Mouse (Mus musculus) splenic B cell, adult 2 months (primary cell): ENCODE data around the gene Acaa1a.
A peak's percentile ranks its signal among the peaks of the same experiment; 100 is the strongest.

Experiments
- DNase-seq: peaks from one replicate; pipeline ENCODE4 v3.0.0-alpha.2; 2011; ENCODE audit warnings: low read depth, low spot score
- H3K27me3 ChIP-seq: 2 replicates; pipeline ENCODE4 v1.6.1; 2012; ENCODE audit warnings: mild to moderate bottlenecking, low read length, moderate library complexity, mixed read lengths; ENCODE audit not compliant: control insufficient read depth, poor library complexity, insufficient read depth, severe bottlenecking
- H3K36me3 ChIP-seq: 2 replicates; pipeline ENCODE4 v1.6.1; 2012; ENCODE audit warnings: mild to moderate bottlenecking, low read length, moderate library complexity, mixed read lengths; ENCODE audit not compliant: control insufficient read depth, poor library complexity, insufficient read depth, severe bottlenecking

The Acaa1a gene

DNA sequence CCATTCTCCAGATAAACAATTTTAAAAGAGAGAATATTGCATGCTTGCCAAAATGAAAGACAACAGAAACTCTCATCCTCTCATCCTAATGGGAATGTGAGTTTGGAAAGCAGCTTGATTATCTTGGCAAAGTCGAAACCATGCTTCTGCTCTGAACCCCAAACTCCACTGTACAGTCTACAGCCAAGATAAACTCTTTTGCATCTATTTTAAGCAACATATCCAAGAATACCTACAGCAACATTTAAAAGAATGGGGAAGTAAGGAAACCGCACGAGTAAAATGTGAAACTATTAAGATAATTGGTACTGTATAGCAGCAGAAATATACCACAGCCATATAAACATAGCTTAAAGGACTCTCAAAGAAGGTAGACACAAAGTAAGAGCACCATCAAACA is 11.0 kb upstream of the Acaa1a start:
- DNase-seq = no peak
- no peaks in the 10 kb centered on the region for H3K36me3 ChIP-seq
- H3K27me3 ChIP-seq = no peaks in the 10 kb centered on the region

DNA sequence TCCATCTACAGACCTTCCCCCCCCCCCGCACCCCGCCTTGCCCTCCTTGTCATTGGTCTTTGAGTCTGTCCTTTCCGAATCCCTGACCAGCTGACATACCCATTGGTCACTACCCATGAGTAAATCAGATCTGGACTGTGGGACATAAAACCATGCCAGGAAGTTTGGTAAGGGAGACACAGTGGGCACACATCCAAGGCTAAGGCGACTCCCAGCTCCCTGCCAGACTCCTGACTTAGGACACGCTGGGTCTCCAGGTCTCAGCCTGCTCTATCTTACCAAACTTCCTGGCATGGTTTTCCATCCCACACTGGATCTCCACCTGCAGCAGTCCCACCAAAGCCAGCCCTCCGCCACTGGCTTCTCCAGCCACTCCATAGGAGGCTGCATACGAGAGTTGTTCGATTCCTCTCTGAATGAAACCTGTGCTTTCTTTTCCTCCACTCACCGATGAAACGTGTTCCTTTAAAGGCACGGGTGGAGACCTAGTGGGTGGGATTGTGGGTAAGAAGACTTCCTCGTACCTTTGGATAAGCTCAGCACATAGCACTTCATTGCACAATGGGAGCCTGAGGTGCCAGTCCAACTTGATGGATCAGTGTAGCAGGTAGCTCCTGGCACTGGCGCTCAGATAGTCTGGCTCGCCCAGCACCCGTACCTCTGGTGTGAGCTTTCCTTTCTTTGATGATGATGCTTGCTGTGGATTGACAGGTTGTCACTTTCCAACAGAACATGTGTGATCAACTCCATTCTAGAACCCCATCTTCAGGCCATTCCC is 9.1 kb upstream of the Acaa1a start:
- H3K27me3 ChIP-seq = no peaks in the 10 kb centered on the region
- DNase-seq = no peak
- no peaks in the 10 kb centered on the region for H3K36me3 ChIP-seq

DNA sequence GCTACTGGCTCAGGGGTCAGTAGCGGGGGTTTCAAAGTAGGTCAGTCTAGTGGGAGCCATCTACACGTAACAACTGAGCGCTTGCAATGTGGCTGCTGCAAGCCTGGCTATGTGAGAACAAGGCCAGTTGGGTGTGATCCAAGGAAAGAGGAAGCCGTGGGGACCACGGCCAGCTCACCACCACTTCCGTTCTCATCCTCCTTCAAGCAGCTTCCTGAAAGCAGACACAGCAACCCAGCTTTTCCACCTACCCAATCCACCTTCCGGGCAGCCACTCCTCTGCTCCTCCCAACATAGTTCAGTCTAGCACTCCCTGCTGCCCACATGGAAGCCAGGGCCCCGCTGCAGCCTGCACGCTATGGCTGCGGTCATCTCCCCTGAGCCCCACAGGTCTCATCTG is 5.2 kb upstream of the Acaa1a start:
- Histone ChIP-seq H3K27me3 (no peaks in the 10 kb centered on the region), H3K36me3 (no peaks in the 10 kb centered on the region; the same call in none of the 2 replicates)
- DNase-seq = peak; percentile 40

DNA sequence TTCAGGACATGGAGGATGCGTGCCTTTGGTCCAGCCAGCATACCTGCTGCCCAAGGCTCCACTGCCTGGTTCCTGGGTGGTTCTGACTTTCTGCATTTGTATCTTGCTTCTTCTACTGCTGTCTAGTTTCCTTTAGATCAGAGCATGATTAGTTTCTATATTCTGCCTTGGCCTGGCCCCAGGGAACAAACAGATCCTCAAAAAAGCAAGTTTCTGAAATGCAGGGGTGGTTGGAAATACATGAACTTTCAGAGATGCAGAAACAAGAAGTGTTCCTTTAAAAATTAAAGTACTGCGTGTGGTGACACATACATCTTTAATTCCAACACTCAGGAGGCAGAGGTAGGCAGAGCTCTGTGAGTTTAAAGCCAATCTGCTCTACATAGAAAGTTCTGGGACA is 4.6 kb upstream of the Acaa1a start:
- H3K36me3 ChIP-seq = no peaks in the 10 kb centered on the region; the same call in none of the 2 replicates
- DNase-seq = no peak
- no peaks in the 10 kb centered on the region for H3K27me3 ChIP-seq

DNA sequence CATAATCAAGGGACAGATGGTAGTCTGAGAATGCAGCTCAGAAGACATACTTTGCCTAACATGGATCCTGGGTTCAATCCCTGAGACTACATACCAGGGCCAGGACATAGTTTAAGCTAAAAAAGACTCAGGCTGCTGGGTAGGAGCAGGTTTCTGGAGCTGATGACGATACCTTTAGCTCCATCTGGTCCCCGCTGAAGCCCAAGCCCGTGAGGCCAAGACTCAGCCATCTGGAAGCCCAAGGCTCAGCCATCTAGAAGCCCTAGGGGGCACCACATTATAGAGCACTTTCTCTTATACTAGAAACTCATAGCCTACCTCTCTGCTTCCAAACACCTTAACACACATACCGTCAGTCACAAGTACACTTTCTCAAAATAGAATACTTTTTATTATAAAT is 3.9 kb upstream of the Acaa1a start:
- Histone ChIP-seq H3K36me3 (no peaks in the 10 kb centered on the region; the same call in none of the 2 replicates), H3K27me3 (no peaks in the 10 kb centered on the region)
- no peak for DNase-seq

DNA sequence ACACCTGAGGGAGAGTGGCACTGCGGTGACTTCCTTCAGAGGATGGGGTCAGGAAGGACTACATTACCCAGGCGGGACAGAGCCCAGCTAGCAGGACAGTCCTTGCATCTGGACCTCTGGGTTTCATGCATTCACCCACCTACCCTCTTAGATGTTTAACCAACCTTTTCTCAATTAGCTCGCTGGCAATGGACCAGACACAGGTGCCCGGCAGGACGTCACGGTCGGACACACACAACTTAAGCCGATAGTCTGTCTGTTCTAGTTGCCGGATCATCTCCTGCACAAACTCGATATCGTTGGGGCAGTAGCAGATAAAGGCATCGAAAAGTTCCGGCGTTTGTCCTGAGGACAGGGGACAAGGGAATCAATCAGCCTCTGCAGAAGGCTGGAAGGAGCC is 1.6 kb upstream of the Acaa1a start:
- H3K36me3 ChIP-seq = no peaks in the 10 kb centered on the region; the same call in none of the 2 replicates
- DNase-seq = no peak
- no peaks in the 10 kb centered on the region for H3K27me3 ChIP-seq

DNA sequence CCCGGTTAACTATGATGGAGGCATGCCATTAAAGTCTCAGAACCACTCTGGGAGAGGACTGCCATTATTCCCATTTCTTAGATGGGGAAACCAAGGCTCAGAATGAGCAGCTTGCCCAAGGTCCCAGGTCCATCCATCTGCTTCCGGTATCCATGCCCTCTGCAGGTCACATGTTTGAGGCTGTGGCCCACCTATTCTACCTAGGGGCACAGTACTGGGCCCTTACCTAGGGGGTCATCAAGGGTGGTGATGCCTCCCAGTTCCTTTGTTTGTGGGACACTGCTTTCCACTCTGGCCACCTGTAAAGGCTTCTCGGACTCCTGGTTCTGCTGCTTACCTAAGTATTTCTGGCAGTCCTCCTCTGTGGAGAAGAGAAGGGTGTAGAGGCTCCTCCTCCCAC is 1.1 kb upstream of the Acaa1a start:
- no peak for DNase-seq
- H3K36me3 ChIP-seq = no peaks in the 10 kb centered on the region; the same call in none of the 2 replicates
- no peaks in the 10 kb centered on the region for H3K27me3 ChIP-seq

DNA sequence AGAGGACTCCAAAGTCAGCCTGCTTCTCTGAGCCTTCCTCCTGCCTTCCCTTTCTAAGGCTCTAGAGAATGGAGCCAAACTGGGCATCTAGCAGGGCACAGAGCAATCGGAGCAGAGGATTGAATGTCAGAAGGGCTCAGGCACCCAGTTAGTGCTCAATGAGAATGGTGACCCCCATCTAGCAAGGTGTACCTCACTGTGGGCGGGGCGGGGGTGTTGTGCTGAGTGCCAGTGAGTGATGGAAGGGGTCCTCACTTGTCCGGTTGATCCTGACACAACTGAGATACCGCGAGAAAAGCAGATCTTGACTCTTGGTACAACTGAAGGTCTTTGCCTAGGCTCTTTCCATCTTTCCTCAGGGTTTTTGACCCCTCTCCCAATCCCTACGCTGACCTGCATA is 370 bp upstream of the Acaa1a start:
- no peaks in the 10 kb centered on the region for H3K27me3 ChIP-seq
- no peak for DNase-seq
- H3K36me3 ChIP-seq = no peaks in the 10 kb centered on the region; the same call in none of the 2 replicates

DNA sequence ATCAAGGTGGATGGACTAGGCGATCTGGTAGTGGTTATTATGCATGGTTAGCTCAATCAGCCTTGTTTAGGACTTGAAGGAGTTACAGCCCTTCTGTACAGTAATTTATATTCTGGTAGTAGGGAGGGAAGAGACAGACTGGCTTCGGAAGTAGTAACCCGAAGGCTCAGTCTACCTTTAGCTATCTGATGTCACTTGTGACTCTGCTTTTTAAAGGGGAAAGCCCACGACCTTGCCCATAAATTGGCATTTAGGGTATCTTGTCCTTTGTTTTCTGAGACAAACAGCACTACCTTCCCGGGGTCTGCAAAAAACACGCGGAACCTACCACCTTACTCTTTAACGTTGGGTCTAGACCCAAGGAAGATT is 720 bp downstream of the Acaa1a start:
- Histone ChIP-seq H3K27me3 (no peaks in the 10 kb centered on the region), H3K36me3 (peaks cover 2% of the 10 kb centered on the region)
- DNase-seq = no peak

DNA sequence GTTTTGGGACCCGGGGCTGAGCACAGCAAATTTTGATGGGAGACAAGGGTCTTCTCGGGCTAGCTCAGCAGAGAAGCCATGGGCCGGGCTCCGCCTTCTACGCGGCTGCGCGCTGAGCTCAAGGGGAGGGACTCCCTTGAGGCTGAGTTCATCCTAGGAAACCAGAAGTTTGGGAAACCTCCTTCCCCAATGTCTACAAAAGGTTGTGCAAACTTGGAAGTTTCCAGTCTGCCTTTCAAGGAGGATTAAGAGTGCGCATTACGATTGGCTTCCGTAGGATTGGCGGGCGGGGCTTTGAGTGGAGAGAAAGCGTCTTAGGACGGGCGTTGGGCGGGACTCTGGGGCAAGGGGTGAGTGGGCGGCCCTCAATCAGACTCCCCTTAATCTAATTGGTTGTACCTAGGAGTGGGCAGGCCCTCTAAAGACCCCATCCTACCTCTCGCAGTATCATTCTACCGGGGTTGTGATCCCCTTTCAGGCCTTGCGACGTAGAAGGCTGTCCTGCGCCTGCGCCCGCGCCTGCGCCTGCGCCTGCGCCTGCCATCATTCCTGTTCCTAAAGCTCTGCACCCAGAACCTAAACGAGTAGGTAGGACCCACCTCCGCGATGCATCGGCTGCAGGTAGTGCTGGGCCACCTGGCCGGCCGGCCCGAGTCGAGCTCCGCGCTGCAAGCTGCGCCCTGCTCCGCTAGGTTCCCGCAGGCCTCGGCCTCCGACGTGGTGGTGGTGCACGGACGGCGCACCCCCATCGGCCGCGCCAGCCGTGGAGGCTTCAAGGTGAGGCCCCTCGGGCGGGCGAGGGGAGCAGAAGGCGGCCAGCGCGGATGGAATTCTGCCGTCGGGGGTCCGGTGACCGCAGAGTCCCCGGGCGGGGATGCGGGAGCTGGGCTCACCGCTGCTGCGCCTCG is 1.7 kb downstream of the Acaa1a start, which contains the start of gene Myd88:
TSS of gene Myd88 (minus strand) at position 503 of the 908 bp plus-strand sequence.
- peaks cover 5% of the 10 kb centered on the region for H3K36me3 ChIP-seq
- H3K27me3 ChIP-seq = no peaks in the 10 kb centered on the region
- peak; percentile 96 for DNase-seq

DNA sequence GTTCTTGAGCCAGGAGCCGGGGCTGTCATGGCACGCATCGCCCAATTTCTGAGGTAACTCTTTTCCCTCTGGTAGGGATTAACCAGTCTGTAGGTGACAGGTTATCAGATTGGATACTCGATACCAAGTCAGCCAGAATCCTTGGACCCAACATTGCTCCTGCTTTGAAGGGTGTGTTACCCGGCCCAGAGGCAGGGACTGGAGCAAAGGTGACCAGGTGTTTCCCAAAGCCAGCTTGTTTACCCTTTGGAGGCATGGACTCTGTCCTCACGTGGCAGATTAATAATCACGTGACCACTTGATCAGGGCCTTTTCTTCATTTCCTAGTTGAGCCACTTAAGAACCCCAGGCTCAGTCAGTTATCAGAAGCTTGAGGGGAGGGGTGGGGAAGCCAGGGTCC is 3.3 kb downstream of the Acaa1a start:
- no peak for DNase-seq
- peaks cover 5% of the 10 kb centered on the region for H3K36me3 ChIP-seq
- H3K27me3 ChIP-seq = no peaks in the 10 kb centered on the region

DNA sequence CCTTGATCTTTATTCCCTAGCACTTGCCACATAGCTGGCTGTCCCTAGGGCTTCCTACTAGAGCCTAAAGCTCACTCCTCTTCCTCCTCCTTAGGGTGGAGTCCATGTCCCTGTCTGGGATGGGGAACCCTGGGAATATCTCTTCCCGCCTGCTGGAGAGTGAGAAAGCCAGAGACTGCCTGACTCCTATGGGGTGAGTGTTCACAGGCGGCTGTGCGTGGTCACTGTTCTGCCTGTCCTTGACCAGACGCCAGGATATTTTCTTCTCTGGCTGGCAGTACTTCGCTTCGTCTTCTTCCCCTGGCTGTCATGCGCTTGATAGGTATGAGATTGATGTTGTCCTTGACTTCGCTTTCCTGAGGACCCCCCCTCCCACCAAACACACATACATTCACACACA is 6.9 kb downstream of the Acaa1a start:
- Histone ChIP-seq H3K27me3 (no peaks in the 10 kb centered on the region), H3K36me3 (peaks cover 5% of the 10 kb centered on the region)
- no peak for DNase-seq

DNA sequence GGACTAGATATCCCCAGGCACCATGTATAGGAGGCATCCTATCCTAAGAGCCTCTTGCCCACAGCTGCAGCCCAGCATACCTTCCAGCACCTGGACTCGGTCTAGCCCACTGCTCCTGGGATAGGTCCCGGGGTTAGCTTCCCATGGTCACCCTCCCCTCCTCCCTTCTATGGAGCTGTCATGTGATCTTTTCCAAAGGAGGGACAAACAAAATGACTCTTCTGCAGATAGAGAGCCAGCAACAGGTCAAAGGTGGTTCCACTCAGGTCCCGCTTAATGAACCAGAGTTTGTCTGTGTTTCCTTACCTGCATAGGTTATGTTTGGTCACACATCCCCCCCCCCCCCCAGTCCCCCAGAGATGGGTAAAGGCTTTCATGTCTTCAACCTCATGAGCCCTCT is 11.1 kb downstream of the Acaa1a start:
- no peak for DNase-seq
- Histone ChIP-seq H3K36me3 (peaks cover under 1% of the 10 kb centered on the region; the same call in 1 of the 2 replicates), H3K27me3 (no peaks in the 10 kb centered on the region)

DNA sequence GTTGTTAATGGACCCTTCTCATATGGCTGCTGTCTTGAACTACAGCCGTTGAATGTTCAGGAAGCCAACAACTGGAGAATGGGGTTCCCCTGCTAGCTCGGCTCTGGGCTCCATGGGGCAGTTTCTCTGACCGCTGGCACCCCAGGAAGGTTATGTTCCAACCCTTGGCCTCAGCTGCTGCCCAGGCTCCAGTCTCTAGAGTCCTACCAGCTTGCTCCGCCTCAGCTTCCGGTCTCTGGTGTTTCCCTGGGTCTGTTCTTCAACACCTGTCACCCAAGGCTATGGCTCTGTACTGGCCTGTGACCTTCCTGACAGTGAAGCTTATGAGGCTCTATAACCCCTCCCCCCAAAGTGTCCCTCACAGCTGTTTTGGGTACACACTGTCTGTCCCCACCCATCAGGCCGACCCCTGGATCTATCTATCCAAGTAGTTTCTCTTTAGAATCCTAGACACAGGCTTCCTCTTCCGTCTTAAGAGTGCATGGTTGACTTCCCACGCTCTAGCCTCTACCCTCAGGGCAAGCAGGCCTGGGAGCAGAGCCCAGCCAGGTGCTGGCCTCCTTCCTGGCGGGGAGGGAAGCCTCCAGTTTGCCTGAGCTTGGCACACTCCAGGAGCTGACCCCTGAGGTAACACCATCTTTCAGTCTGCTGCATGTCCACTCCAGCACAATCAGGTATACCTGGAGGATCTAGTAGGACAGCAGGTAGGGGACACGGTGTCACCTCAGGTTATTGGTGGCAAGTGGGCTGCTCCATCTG is 11.7 kb downstream of the Acaa1a start:
- no peak for DNase-seq
- Histone ChIP-seq H3K36me3 (no peaks in the 10 kb centered on the region; the same call in 1 of the 2 replicates), H3K27me3 (no peaks in the 10 kb centered on the region)
